Mouse (Mus musculus) kidney, postnatal 10 days (tissue): Measurements from ENCODE around the gene Gp1ba.

Experiments used
- DNase-seq: peaks from one replicate; pipeline ENCODE4 v3.0.0; 2021; ENCODE audit warnings: mixed read lengths

Gene Gp1ba

DNA sequence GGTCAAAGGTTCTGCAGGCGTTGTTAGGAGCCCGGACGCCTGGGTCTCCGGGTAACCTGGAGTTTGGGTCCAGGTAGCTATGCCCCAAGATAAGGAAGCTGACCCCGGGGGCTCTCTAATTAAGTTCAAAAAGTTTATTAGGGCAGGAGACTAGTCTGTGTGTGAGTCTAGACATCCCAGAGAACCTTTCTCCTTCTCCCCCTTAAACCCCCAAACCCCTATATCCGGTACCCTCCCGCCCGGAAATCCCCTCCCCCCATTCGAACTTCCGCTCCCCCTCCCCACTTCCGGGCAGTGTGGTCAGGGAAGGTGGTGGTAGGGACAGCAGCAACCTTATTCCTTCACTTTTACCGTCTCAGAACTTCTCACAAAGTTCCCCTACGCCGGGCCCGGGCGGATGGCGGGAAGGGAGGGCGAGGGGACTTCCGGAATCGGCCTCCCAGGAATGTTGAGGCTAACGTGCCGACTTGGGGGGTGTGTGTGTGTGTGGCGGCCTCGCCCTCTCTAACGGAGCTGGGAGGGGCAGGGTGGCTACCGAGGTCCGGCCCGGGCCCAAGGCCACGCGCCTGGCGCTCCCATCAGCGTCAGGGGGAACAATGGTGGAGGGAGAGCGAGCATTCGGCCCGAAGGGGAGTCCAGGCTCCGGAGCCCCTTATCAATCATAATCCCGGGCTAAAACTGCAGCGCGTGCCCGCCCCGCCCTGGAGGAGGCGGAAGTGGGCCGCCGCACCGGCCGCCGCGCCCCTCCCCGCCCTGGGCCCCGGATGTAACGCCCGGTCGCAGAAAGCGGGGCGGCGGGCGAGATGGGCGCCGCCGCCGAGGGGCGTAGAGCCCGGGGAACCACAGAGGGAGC, 14.6 kb downstream of the Gp1ba start:
- DNase-seq: peak; percentile 85

GRCm38 (mm10) chr11:70654198-70654922, 15.4 kb downstream of the Gp1ba start, which contains the start of gene Pfn1:
Pfn1 (minus strand) TSS chr11:70654644.
- peak; percentile 92 for DNase-seq

DNA sequence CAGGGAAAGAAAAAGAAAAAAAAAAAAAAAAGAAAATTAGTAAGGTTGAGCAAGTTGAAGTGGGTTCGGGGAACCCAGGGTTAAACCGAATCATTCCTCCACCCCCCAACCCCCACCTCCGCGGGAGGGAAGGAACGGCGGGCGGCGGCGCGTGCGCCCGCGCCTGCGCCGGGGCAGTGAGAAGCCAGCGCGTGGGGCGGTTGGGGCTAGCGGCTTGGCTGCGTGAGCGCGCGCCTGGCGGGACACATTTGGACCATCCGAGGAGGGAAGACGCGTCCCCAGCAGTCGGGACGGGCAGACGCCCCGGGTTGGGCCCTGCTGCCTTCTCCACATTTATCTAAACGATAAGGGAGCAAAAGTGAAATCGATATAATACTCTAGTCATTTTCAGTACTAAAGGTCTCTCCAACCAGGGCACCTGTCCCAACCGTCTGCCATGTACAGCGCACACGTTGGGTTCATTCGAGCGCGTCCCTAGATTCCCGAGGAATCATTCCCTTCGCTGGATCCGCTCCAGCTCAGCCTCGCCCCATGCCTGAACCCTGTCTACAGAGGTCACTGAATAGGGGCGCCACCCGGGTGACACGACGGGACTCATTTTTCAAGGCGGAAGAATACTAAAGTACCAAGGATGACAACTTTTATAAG, 16.1 kb downstream of the Gp1ba start:
- DNase-seq: peak; percentile 93

- DNase-seq: peak; percentile 77
These were observed 16.9 kb downstream of the Gp1ba start for GRCm38 (mm10) chr11:70655571-70656455.

- DNase-seq: peak; percentile 76
These were observed 17.6 kb downstream of the Gp1ba start for GRCm38 (mm10) chr11:70656456-70656927.

DNA sequence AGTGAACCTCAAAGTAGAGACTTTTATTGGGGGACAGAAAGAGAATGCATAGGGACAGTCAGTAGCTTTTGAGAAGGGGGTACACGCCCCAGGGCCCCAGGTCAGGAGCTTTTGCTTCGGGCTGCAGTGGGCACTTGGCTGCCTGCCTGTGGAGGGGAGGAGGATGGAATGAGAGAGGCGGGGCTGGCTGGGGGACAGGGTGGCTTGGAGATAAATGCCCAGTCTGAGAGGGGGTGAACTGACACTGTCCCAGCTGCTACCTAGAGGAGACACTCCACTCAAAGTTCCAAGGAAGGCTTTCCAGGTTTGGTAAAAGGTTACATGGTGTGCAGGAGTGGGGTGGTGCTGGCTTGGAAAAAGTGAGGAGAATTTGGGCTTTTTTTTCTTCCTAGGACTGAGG, 18.0 kb downstream of the Gp1ba start, which contains the start of gene Eno3:
Gene Eno3 (plus strand): TSS at position 239 of the 400 bp plus-strand sequence.
- DNase-seq: peak; percentile 50

DNA sequence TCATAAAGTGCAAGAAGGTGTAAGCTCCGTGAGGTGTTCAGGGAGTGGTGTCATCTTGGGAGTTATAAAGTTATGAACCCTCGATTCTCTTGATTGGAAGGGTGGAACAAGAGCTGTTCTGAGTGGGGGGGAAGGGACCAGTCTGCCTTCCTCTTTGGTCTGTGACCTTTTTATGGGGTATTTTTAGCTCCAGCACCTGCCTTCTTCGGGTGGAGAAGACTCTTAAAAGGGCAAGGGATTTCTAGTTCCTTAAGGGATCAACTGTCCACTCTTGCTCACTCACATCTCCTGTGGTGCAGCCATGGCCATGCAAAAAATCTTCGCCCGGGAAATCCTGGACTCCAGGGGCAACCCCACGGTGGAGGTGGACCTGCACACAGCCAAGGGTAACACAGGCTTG, 18.7 kb downstream of the Gp1ba start:
- no peak for DNase-seq

- DNase-seq: no peak
These were observed 19.1 kb downstream of the Gp1ba start for GRCm38 (mm10) chr11:70657991-70658390.

DNA sequence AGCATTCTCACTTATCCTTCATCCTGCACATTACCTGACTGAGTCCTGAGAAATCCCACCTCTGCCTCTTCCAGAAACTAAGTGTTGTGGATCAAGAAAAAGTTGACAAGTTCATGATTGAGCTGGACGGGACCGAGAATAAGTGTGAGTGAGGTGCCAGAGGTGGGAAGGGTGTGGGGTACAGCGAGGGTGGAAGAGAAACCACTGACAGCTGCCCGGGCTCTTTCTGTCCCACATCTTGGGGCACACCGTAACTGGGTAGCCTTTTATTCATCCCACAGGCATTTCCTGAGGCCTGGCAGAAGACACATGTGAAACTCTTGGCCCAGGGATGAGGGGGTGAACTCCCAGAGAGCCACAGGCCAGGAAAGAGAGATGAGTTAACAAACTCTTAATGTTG, 19.6 kb downstream of the Gp1ba start:
- no peak for DNase-seq

DNA sequence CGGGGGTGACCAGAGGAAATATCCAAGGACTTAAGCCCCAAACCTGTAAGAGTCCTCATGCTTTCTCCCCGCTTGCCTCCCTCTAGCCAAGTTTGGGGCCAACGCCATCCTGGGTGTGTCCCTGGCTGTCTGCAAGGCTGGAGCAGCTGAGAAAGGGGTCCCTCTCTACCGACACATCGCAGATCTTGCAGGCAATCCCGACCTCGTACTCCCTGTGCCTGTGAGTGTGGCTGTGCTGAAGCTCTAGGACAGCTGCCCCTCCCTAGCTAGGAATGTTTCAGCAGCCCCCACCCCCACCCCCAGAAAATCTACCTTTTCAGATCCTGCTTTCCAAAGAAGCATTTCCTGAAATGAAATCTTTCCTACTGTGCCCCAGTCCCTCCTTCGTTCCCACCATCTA, 20.0 kb downstream of the Gp1ba start:
- no peak for DNase-seq

DNA sequence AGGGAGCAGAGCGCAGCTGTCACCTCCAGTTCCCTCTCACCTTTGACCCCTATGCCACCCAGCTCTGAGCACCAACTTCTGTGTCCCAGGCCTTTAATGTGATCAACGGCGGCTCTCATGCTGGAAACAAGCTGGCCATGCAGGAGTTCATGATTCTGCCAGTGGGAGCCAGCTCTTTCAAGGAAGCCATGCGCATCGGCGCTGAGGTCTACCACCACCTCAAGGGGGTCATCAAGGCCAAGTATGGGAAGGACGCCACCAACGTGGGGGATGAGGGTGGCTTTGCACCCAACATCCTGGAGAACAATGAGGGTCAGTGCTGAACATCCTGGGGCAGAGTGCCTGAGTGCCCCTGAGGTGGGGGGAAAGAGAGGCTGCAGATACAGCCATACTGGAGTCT, 21.6 kb downstream of the Gp1ba start:
- DNase-seq: no peak

DNA sequence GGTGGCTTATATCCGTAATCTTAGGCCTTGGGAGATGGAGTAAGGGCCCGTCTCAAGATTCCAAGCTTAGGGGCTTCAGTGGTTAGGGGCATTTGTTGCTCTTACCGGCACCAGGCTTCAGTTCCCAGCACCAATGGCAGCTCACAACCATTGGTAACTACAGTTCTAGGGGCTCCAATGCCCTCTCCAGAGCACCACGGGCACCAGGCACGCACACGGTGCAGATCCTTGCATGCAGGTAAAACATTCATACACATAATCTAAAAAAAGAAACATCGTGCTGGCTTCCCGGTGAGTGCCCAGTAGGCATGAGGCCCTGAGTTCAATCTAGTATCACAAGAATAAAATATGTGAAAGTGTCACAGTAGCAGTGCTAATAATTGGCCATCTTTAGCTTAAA, 24.2 kb downstream of the Gp1ba start:
- DNase-seq: no peak

DNA sequence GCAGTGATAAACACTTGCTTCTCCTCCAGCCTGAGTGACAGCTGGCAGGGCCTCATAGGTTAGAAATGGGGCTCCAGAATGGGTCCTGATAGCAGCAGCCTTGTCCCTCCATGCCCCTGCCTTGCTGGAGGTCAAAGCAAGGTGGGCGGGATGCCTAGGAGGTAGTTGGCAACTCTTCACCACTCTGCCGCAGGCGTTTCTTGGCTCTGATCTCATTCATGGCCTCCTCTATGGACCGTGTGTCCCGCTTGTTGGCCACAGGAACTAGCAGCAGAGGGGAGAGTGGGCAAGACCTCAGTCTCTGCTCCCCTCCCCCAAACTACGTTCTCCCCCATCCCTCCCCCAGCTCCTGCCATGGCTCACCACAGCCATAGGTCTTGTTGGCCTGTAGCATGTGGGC, 25.0 kb downstream of the Gp1ba start:
- no peak for DNase-seq

DNA sequence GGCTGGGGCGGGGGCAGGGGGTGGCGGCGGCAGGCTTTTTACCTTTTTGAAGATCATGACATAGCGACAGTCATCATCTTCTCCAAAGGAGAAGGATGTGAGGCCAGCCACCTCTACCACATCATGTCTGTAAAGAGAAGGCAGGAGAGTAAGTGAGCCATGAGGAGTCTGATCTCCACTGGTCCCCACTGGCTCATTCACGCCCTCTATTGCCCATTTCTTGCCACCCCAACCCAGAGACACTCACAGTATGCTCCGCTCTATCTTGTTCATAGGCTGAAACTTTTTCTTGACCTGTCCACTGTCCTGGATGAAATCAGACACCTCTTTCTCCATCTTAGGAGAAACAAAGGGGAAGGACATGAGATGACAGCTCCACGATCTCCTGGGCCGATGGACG, 25.8 kb downstream of the Gp1ba start:
- no peak for DNase-seq

DNA sequence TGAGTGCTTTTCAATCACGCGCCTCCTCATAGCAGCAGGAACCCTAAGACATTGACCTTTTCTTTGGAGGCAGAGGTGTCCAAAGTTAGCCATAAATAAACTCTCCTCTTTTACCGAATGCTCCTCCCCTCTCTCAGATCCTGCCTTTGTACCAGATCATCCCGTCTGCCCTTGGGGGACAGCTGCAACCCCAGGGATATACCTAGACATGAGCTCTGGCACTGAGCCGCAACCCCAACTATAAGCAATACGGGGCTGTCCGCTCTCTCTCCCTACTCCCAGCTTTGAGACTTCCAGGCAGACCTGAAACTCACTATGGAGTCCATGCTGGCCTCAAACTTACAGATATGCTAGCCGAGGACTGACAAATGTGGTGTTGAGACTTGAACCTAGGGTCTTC, 27.8 kb downstream of the Gp1ba start:
- DNase-seq: no peak

GRCm38 (mm10) chr11:70667271-70668150, 28.6 kb downstream of the Gp1ba start:
- no peak for DNase-seq

DNA sequence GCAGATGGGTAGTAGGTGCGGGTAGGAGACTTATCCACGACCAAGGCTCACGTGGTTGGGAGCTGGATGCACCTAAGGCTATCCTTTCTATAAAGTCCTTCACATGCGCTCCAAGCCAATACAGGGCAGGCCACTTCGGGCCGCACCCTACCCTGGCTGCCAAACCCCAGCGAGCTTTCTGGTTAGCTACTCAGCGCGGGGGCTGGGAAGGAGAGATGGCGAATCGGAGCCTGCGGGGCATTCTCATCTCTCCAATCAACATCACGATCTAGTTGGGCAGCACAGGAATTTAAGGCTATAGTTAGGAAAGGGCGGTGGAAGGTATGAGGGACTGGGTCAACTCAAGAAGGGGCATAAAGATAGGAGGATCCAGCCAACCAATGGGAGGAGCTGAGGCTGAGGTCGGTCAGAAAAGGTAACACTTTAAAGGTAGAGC, 29.4 kb downstream of the Gp1ba start:
- DNase-seq: peak; percentile 83

GRCm38 (mm10) chr11:70668771-70669505, 30.0 kb downstream of the Gp1ba start, which contains the start of gene Spag7:
Spag7 (minus strand) TSS chr11:70669416.
- peak; percentile 98 for DNase-seq

DNA sequence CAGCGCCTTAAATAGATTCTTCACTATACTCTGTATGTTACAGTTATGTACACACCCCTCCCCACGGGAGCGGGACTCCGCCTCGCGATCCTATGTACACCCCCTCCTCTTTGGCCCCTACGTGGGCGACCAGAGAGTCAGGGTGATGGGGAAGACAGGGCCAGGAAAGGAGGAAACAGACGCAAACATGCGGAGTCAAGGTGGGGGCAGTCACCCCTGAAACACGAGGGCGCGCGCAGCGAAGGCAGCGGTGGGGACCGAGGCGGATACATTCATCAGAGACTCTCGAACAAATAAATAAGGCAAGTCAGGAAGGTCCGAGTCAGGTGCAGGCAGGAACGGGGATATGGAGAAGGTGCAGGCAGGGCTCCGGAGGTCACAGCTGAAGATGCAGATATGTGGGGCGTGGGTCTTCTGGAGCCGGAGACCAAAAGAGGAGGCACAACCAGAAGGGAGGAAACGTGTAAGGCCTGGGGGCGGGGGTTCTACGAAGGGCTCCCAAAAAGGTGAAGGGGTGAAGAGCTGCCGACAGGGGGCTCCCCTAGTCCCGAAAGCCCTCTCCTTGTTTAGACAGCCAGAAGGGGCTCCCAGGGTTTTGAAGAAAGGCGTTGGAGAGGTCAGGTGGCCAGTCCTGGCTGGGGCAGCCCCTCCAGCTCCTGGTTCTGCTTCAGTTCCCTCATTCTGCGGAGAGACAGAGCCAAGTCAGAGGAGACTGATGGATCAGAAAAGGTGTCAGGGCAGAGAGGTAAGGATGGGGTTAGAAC, 30.8 kb downstream of the Gp1ba start:
- peak; percentile 85 for DNase-seq

DNA sequence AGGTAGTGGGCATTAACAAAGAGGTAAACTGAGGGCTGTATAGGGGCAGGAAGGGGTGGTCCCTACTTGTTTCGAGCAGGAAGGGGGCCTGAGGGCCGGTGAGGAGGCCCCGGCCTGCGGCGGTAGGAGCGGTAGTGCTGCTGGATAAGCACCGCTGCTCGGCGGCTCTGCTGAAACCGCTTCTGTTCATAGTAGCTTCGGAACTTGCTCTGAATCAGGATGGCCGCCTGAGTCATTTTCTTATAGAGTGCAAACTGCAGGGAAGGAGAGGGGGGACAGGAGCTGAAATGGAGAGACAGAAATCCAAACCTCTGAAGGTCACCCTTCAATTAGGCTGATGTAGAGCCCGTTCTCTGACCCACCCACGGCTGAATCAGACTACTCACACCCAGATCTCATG, 31.6 kb downstream of the Gp1ba start:
- DNase-seq: peak; percentile 49
